Mouse (Mus musculus) cerebellum, postnatal 14 days (tissue): ENCODE results near the gene Prpf6.
A peak's percentile ranks its signal among the peaks of the same experiment; 100 is the strongest.

Source experiments
- DNase-seq, 2 experiments: peaks; one replicate each; pipeline ENCODE4 v3.0.0; 2021; ENCODE audit warnings: mixed read lengths in 2 of 2

Gene Prpf6

GRCm38 (mm10) chr2:181591528-181592085 lies at the start of gene Prpf6:
TSS of gene Prpf6 (plus strand) at chr2:181591868.
- DNase-seq: no peak

GRCm38 (mm10) chr2:181546142-181546541 lies 45.5 kb upstream of the Prpf6 start:
- DNase-seq: no peak

- no peak for DNase-seq
Measured at GRCm38 (mm10) chr2:181548227-181548626, 43.4 kb upstream of the Prpf6 start.

- DNase-seq: no peak
Measured at GRCm38 (mm10) chr2:181548682-181549081, 43.0 kb upstream of the Prpf6 start.

GRCm38 (mm10) chr2:181550233-181550632 lies 41.4 kb upstream of the Prpf6 start:
- DNase-seq: no peak

- DNase-seq: no peak
Measured at GRCm38 (mm10) chr2:181553772-181554171, 37.9 kb upstream of the Prpf6 start.

- DNase-seq: no peak
Measured at GRCm38 (mm10) chr2:181567338-181567737, 24.3 kb upstream of the Prpf6 start.

GRCm38 (mm10) chr2:181568272-181569008 lies 23.2 kb upstream of the Prpf6 start:
- DNase-seq: peak; percentile 59 to 79

- DNase-seq: no peak
Measured at GRCm38 (mm10) chr2:181569856-181570255, 21.8 kb upstream of the Prpf6 start.

- no peak for DNase-seq
Measured at GRCm38 (mm10) chr2:181570375-181570774, 21.3 kb upstream of the Prpf6 start.

GRCm38 (mm10) chr2:181570921-181571595 lies 20.6 kb upstream of the Prpf6 start:
- DNase-seq: peak; percentile 78 to 80

GRCm38 (mm10) chr2:181571941-181572670 lies 19.6 kb upstream of the Prpf6 start:
- peak in 1 of 2 experiments; percentile 44 for DNase-seq

- peak; percentile 65 to 73 for DNase-seq
Measured at GRCm38 (mm10) chr2:181572921-181573920, 18.4 kb upstream of the Prpf6 start.

GRCm38 (mm10) chr2:181573961-181574360 lies 17.7 kb upstream of the Prpf6 start:
- peak in 1 of 2 experiments; percentile 2 for DNase-seq

GRCm38 (mm10) chr2:181574921-181575545 lies 16.6 kb upstream of the Prpf6 start:
- DNase-seq: peak in 1 of 2 experiments; percentile 7

GRCm38 (mm10) chr2:181576613-181577012 lies 15.1 kb upstream of the Prpf6 start:
- DNase-seq: no peak

GRCm38 (mm10) chr2:181577126-181577525 lies 14.5 kb upstream of the Prpf6 start:
- DNase-seq: peak in 1 of 2 experiments; percentile 11

- DNase-seq: peak; percentile 74 to 80
Measured at GRCm38 (mm10) chr2:181577981-181578581, 13.6 kb upstream of the Prpf6 start.

GRCm38 (mm10) chr2:181578790-181579618 lies 12.7 kb upstream of the Prpf6 start:
- no peak for DNase-seq

- no peak for DNase-seq
Measured at GRCm38 (mm10) chr2:181579681-181580080, 12.0 kb upstream of the Prpf6 start.
